Mouse (Mus musculus): Measurements from ENCODE around the gene Olfr1367.

GRCm38 (mm10) chr13:21395211-21395610, 48.5 kb downstream of the Olfr1367 start:
- TF ChIP-seq CTCF (conservative IDR thresholded peaks at IDR 0.05; ENCODE audit: low read length) (no peak), POU5F1 (IDR thresholded peaks at IDR 0.05; ENCODE audit: borderline replicate concordance, low read length) (no peak), NANOG (IDR thresholded peaks at IDR 0.05; ENCODE audit: borderline replicate concordance, low read length) (no peak)

All from E14TG2a.4 (cell line).